Comparison of ENCODE assay signal across 29 mouse cellular contexts in the genomic region with DNA sequence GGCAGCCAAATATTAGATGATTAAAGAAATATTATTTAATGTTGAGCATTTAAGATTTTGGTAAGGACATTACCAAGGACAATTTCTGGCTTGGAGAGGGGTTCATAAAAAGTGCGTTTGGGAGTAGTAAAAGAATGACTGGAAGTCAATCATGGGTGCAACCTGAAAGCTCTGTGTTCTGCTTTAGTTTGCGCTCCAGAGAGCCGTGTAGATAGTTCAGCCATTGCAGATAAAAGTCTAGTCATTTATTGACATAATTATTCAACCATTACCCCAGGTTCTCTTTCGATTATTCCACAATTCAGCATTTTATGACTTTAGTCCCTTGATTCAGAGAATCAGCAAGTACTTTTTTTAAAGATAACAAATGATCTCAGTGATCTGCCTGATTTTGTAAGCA. TPM values are rescaled to one million over a fixed set of nuclear protein-coding genes. Genes with fewer than 3 reads are reported as not detected.
"Had no signal": no experiment of that assay in that cellular context is flagged by ENCODE, and none has a peak within 500 bp of the region (broad histone marks: within the 10 kb centered on the region; RNA-seq: fewer than 3 reads in every experiment).

No protein-coding gene starts in this region.

RNA-seq across cellular contexts. Expression of a gene that starts 31.6 kb away (rescaled TPM):
- polyA plus RNA-seq: limb, embryonic 10.5 days; limb, embryonic 11.5 days; limb, embryonic 12.5 days; limb, embryonic 13.5 days; limb, embryonic 14.5 days; limb, embryonic 15.5 days; liver, embryonic 11.5 days; liver, embryonic 12.5 days; liver, embryonic 13.5 days; liver, embryonic 14.5 days; liver, embryonic 15.5 days; liver, embryonic 16.5 days; liver, postnatal 0 days; lung, adult 2 months; lung, embryonic 14.5 days; lung, embryonic 16.5 days; lung, postnatal 0 days; macrophage; midbrain, embryonic 10.5 days; midbrain, embryonic 12.5 days; midbrain, embryonic 13.5 days; midbrain, embryonic 14.5 days; midbrain, embryonic 15.5 days; midbrain, embryonic 16.5 days; midbrain, postnatal 0 days; myocyte; neural tube, embryonic 11.5 days; neural tube, embryonic 12.5 days had no signal

RNA-seq across cellular contexts. Expression of a gene that starts 50.8 kb away (rescaled TPM):
- polyA plus RNA-seq: limb, embryonic 10.5 days; limb, embryonic 11.5 days; limb, embryonic 12.5 days; limb, embryonic 13.5 days; limb, embryonic 14.5 days; limb, embryonic 15.5 days; liver, embryonic 11.5 days; liver, embryonic 12.5 days; liver, embryonic 13.5 days; liver, embryonic 14.5 days; liver, embryonic 15.5 days; lung, adult 2 months; lung, embryonic 14.5 days; lung, embryonic 15.5 days; lung, embryonic 16.5 days; lung, postnatal 0 days; macrophage; midbrain, embryonic 10.5 days; midbrain, embryonic 12.5 days; midbrain, embryonic 13.5 days; midbrain, embryonic 14.5 days; midbrain, embryonic 15.5 days; midbrain, embryonic 16.5 days; midbrain, postnatal 0 days; myocyte; neural tube, embryonic 11.5 days; neural tube, embryonic 12.5 days had no signal
